Mouse (Mus musculus) liver, embryonic 13.5 days (tissue): ENCODE results near the gene Npm1. TPM values are rescaled to one million over a fixed set of nuclear protein-coding genes. Genes with fewer than 3 reads are reported as not detected.

Experiments
- ATAC-seq: fragments of 200-750 bp; cut with Nextera tagmentation; 2 replicates; pipeline ENCODE4 v1.8.0; 2017; ENCODE audit warnings: low read depth, mild to moderate bottlenecking, moderate number of reproducible peaks, moderate library complexity
- DNase-seq: peaks from one replicate; pipeline ENCODE4 v3.0.0; 2022
- H3K27ac ChIP-seq: fragments of 300-500 bp; sonication (generic); 2 replicates; pipeline ENCODE4 v1.5.1; 2015; ENCODE audit warnings: moderate library complexity, mild to moderate bottlenecking, inconsistent platforms
- H3K27me3 ChIP-seq: fragments of 300-500 bp; sonication (generic); 2 replicates; pipeline ENCODE4 v1.6.1; 2015; ENCODE audit warnings: mild to moderate bottlenecking, inconsistent platforms
- H3K36me3 ChIP-seq: fragments of 300-500 bp; sonication (generic); 2 replicates; pipeline ENCODE4 v1.6.1; 2015; ENCODE audit warnings: mild to moderate bottlenecking, inconsistent platforms
- H3K4me1 ChIP-seq: fragments of 300-500 bp; sonication (generic); replicated peaks from 2 replicates; pipeline ENCODE4 v1.6.1; 2015; ENCODE audit warnings: inconsistent platforms
- H3K4me2 ChIP-seq: fragments of 300-500 bp; sonication (generic); 2 replicates; pipeline ENCODE4 v1.6.1; 2015; ENCODE audit warnings: inconsistent platforms, mild to moderate bottlenecking, moderate library complexity
- H3K4me3 ChIP-seq: fragments of 300-500 bp; sonication (generic); replicated peaks from 2 replicates; pipeline ENCODE4 v1.5.1; 2015; ENCODE audit warnings: mild to moderate bottlenecking, inconsistent platforms
- H3K9ac ChIP-seq: fragments of 300-500 bp; sonication (generic); 2 replicates; pipeline ENCODE4 v1.6.1; 2015; ENCODE audit warnings: mild to moderate bottlenecking, inconsistent platforms
- H3K9me3 ChIP-seq: fragments of 300-500 bp; sonication (generic); replicated peaks from 2 replicates; pipeline ENCODE4 v1.6.1; 2016; ENCODE audit warnings: inconsistent platforms
- WGBS: fragments of 180-500 bp; shearing (Covaris S2); methylation state at CpG from one replicate; pipeline ENCODE4 v1.1.7; 2015; ENCODE audit not compliant: insufficient replicate concordance; 5-methylcytosine and 5-hydroxymethylcytosine counted together
- polyA plus RNA-seq: library from polyadenylated mRNA; unstranded; fragments of >200 nt; fragmentation: Nextera tagmentation; extraction: Ambion mirVana; gene quantifications from 2 replicates; pipeline ENCODE4 v1.2.1, GENCODE M21; 2015

Gene Npm1
- 964 and 1,030 TPM in 2 replicates for polyA plus RNA-seq

DNA sequence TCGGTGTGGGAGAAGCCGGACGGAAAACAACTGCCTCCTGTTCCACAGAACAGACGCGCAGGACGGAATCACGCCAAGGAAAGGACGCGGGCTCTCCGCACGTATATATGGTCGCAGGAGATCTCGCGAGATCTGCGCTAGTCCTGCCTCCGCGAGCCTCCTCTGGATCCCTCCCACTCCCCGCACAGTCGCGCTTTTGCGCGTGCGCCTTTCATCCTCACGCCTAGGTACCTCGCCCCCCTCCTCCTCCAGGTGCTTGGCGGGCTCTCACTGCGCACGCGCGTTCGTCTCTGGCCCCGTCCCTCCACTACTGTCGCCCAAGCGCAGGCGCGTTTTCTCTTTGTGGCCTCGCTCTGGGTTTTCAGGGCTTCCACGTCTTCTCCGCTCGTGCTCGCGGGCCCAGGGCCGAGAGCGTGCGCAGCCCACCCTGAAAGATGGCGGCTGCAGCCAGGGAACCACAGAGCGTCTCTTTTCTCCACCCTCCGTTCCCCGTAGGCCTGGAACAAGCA is at the start of gene Npm1:
Gene Npm1, minus strand, starts transcription at position 209 of the 509 bp plus-strand sequence.
- Histone ChIP-seq H3K4me1 (peaks cover 44% of the 10 kb centered on the region), H3K36me3 (peaks cover 33% of the 10 kb centered on the region), H3K27me3 (peaks cover 13% of the 10 kb centered on the region; the same call in 1 of the 2 replicates), H3K9ac (peak within 1 kb of the TSS; percentile 95), H3K27ac (peak within 1 kb of the TSS; percentile 89), H3K4me3 (peak within 1 kb of the TSS; percentile 94), H3K4me2 (peak within 1 kb of the TSS; percentile 95), H3K9me3 (no peaks in the 10 kb centered on the region)
- WGBS: 3% methylated on average over 49 of the region's 49 CpGs
- DNase-seq: peak; percentile 98
- peak; percentile 95 for ATAC-seq

DNA sequence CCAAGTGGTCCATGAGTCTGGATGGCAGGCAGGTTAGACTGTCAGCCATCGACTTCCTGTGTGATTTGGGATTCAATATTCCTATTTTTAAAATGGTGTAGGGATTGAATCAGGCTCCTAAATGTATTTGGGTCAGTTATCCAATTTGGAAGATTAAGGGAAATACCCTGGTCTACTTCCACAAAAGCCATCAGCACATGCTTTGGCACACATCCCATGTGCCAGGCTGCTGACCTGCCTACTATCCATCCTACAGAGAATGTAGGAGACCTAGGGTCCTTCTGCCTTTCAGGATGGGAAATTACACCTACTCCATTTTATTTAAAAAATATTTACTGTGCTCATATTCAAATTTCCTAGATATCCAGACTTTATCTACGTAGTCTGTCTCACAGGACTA is 44.4 kb upstream of the Npm1 start:
- no peak for DNase-seq
- ATAC-seq: no peak
- Histone ChIP-seq H3K9ac (no peak overlapping the region), H3K27ac (no peak overlapping the region), H3K4me3 (no peak overlapping the region), H3K4me2 (no peak overlapping the region), H3K4me1 (peaks cover 12% of the 10 kb centered on the region), H3K9me3 (no peaks in the 10 kb centered on the region), H3K27me3 (peaks cover 69% of the 10 kb centered on the region), H3K36me3 (no peaks in the 10 kb centered on the region)
- WGBS: 48% methylated on average over 2 of the region's 2 CpGs

DNA sequence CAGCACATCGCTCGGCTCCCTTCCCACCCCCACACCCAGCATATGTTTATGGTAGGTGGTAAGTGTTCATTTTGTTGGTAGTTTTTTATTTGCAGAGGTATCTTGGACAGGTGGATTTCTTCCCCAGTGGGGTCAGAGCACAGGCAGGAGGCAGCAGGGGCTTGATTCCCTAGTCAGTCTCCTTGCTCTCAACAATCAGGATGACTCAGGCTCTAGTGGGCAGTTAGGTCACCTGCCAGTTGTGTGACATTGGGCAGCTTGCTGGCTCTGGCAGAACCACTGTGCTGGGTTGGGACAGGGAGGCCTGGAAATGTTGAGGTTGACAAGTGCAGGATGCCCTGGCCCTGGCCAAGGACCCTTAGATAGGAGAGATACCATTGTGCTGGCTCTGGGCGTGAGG is 42.0 kb upstream of the Npm1 start:
- Histone ChIP-seq H3K4me1 (peaks cover 26% of the 10 kb centered on the region), H3K9ac (no peak overlapping the region), H3K27ac (no peak overlapping the region), H3K36me3 (no peaks in the 10 kb centered on the region), H3K9me3 (no peaks in the 10 kb centered on the region), H3K4me2 (no peak overlapping the region), H3K4me3 (no peak overlapping the region), H3K27me3 (peaks cover 94% of the 10 kb centered on the region)
- WGBS: 8% methylated on average over 3 of the region's 3 CpGs
- ATAC-seq: no peak
- DNase-seq: no peak

DNA sequence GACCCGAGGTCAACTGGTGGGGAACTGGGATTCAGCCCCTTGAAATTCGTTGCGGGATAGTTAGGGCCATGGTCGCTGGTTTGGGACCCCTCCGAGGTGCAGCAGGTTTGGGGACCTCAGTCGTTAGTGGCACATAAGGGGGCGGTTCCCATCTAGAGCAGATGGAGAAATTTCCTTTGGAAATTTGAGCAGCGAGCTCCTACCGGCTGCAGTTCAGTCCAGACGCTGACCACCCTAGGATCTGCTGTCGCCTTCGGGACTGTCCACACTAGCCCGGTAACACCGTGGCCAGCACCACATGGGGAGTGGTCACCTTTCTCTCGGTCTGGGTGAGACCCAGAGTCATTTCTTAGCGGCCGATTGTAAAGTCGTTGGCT is 41.3 kb upstream of the Npm1 start:
- Histone ChIP-seq H3K4me2 (no peak overlapping the region), H3K9me3 (no peaks in the 10 kb centered on the region), H3K9ac (no peak overlapping the region), H3K36me3 (no peaks in the 10 kb centered on the region), H3K4me3 (no peak overlapping the region), H3K27ac (no peak overlapping the region), H3K27me3 (peaks cover 97% of the 10 kb centered on the region), H3K4me1 (peaks cover 26% of the 10 kb centered on the region)
- DNase-seq (no peak), ATAC-seq (no peak)
- WGBS: 1% methylated on average over 18 of the region's 18 CpGs

DNA sequence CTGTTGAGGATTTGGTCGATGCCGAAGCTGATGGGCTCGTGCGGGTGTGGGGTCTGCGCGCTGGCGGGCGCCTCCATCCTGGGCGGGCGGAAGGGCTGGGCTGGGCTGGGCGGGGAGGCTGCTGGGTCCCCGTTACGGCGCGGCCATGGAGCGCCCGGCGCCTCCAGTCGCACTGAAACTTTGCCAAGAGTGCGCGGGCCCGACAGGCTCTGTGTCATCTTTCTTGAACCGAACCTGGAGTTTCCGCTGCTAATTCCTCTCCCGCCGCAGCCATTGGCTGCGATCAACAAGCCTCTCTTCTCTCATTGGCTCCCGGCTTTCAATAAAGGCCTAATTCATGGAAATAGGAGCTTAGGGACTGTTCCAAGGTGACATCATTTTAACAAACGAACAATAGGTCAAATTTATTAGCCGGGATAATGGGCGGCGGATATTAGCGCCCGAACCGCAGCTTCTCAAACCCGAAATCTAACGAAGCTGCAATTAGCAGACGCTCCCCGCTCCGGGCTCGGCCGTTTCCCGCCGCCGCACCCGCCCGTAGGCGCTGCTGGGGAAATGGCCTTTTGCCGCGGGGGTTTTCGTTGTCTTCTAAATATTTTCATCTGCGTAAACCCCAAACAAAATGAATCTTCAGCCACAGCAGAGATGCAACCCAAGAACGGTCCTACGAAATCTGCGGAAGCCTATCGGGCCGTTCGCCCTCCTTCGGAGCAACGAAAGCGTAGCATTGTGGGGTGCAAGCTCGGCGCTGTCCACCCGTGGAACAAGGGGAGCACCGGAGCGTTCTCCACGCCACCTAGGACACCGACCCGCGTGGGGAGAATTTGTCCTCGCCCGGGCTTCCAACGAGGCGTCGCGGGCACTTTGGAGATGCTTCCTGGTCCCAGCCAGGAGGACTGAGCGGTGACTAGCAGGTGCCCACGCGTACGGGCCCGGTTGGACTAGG is 40.6 kb upstream of the Npm1 start, which contains the start of gene Tlx3:
Gene Tlx3, minus strand, starts transcription at position 207 of the 946 bp plus-strand sequence.
- peak within 1 kb of the TSS; percentile 40 for H3K4me2 ChIP-seq
- no peak within 1 kb of the TSS for H3K9ac ChIP-seq
- DNase-seq: no peak
- H3K9me3 ChIP-seq: no peaks in the 10 kb centered on the region
- 2% methylated on average over 81 of the region's 81 CpGs for WGBS
- H3K27ac ChIP-seq: no peak within 1 kb of the TSS
- H3K4me1 ChIP-seq: peaks cover 26% of the 10 kb centered on the region
- H3K4me3 ChIP-seq: peak within 1 kb of the TSS; percentile 28
- peaks cover 100% of the 10 kb centered on the region for H3K27me3 ChIP-seq
- no peaks in the 10 kb centered on the region for H3K36me3 ChIP-seq
- ATAC-seq: no peak

GRCm38 (mm10) chr11:33202972-33203371 is 40.0 kb upstream of the Npm1 start:
- Histone ChIP-seq H3K4me1 (peaks cover 26% of the 10 kb centered on the region), H3K27ac (no peak overlapping the region), H3K36me3 (no peaks in the 10 kb centered on the region), H3K27me3 (peaks cover 100% of the 10 kb centered on the region), H3K9ac (no peak overlapping the region), H3K4me3 (peak overlapping the region; percentile 28), H3K9me3 (no peaks in the 10 kb centered on the region), H3K4me2 (peak overlapping the region; percentile 40)
- no peak for DNase-seq
- 1% methylated on average over 35 of the region's 47 CpGs for WGBS
- no peak for ATAC-seq

DNA sequence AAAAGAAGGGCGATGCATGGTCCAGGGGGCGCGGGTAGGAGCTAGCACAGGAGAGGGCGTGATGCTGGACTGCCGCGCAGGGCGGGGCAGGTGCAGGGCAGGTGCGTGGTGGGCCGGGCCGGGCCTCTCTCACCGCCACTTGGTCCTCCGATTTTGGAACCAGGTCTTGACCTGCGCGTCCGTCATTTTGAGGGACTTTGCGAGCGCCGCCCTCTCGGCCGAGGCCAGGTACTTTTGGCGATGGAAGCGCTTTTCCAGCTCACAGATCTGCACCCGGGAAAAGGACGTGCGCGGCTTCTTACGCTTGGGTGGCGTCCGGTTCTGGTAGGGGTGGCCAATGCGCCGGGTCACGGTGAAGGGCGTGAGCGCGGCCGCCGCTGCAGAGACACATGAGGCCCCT is 39.3 kb upstream of the Npm1 start:
- H3K36me3 ChIP-seq: no peaks in the 10 kb centered on the region
- DNase-seq: no peak

GRCm38 (mm10) chr11:33201626-33202010 is 38.6 kb upstream of the Npm1 start:
- 0 out of 2 replicates have a peak overlapping the region, but pooled peaks have one; percentile 38 for H3K4me2 ChIP-seq

More for the DNA sequence above, 39.3 kb upstream of the Npm1 start:
- Histone ChIP-seq H3K9ac (no peak overlapping the region), H3K4me1 (peaks cover 26% of the 10 kb centered on the region), H3K4me3 (no peak overlapping the region), H3K9me3 (no peaks in the 10 kb centered on the region), H3K27me3 (peaks cover 100% of the 10 kb centered on the region), H3K27ac (no peak overlapping the region), H3K4me2 (no peak overlapping the region)
- WGBS: 3% methylated on average over 37 of the region's 37 CpGs
- ATAC-seq: no peak

GRCm38 (mm10) chr11:33200764-33201625 is 38.0 kb upstream of the Npm1 start:
- Histone ChIP-seq H3K9ac (no peak overlapping the region), H3K4me2 (peak overlapping the region; percentile 38), H3K27me3 (peaks cover 100% of the 10 kb centered on the region), H3K4me1 (peaks cover 26% of the 10 kb centered on the region), H3K9me3 (no peaks in the 10 kb centered on the region), H3K36me3 (no peaks in the 10 kb centered on the region), H3K27ac (no peak overlapping the region), H3K4me3 (peak overlapping the region; percentile 29)
- 1% methylated on average over 63 of the region's 76 CpGs for WGBS
- ATAC-seq (no peak), DNase-seq (no peak)

More at GRCm38 (mm10) chr11:33201626-33202010, 38.6 kb upstream of the Npm1 start:
- no peak for ATAC-seq
- Histone ChIP-seq H3K27ac (no peak overlapping the region), H3K9me3 (no peaks in the 10 kb centered on the region), H3K9ac (no peak overlapping the region), H3K36me3 (no peaks in the 10 kb centered on the region), H3K27me3 (peaks cover 100% of the 10 kb centered on the region), H3K4me3 (peak overlapping the region; percentile 29; the same call in 1 of the 2 replicates), H3K4me1 (peaks cover 26% of the 10 kb centered on the region)
- WGBS: 4% methylated on average over 19 of the region's 19 CpGs
- no peak for DNase-seq

GRCm38 (mm10) chr11:33199906-33200763 is 37.1 kb upstream of the Npm1 start:
- DNase-seq (no peak), ATAC-seq (no peak)
- peaks cover 100% of the 10 kb centered on the region for H3K27me3 ChIP-seq
- H3K9me3 ChIP-seq: no peaks in the 10 kb centered on the region
- H3K4me3 ChIP-seq: peak overlapping the region; percentile 29
- H3K4me1 ChIP-seq: peaks cover 26% of the 10 kb centered on the region
- no peak overlapping the region for H3K9ac ChIP-seq
- no peaks in the 10 kb centered on the region for H3K36me3 ChIP-seq
- 2% methylated on average over 45 of the region's 45 CpGs for WGBS
- H3K27ac ChIP-seq: no peak overlapping the region
- H3K4me2 ChIP-seq: peak overlapping the region; percentile 38
